Mouse (Mus musculus) erythroblast, embryonic 14.5 days (primary cell): Measurements from ENCODE around the gene Nol10.

Experiments
- GATA1 ChIP-seq: IDR thresholded peaks from 2 replicates; pipeline ENCODE4 v1.6.1; 2012; ENCODE audit warnings: low read length, inconsistent platforms, mixed read lengths
- TAL1 ChIP-seq: IDR thresholded peaks from 3 replicates; pipeline ENCODE4 v1.6.1; 2012; ENCODE audit warnings: low read length, inconsistent platforms, mixed read lengths

- TF ChIP-seq GATA1 (no peak), TAL1 (no peak)
Measured at GRCm38 (mm10) chr12:17426735-17427134, 78.5 kb downstream of the Nol10 start.
